Mouse (Mus musculus) midbrain, embryonic 12.5 days (tissue): Measurements from ENCODE around the gene Plekha5. TPM values are rescaled to one million over a fixed set of nuclear protein-coding genes. Genes with fewer than 3 reads are reported as not detected.

ENCODE experiments used
- ATAC-seq: fragments of 200-750 bp; cut with Nextera tagmentation; 2 replicates; pipeline ENCODE4 v1.8.0; 2017; ENCODE audit warnings: low read depth, moderate TSS enrichment, moderate library complexity; ENCODE audit not compliant: low FRiP score
- H3K27ac ChIP-seq: fragments of 300-500 bp; sonication (generic); replicated peaks from 2 replicates; pipeline ENCODE4 v1.5.1; 2016; ENCODE audit warnings: mild to moderate bottlenecking
- H3K27me3 ChIP-seq: fragments of 300-500 bp; sonication (generic); 2 replicates; pipeline ENCODE4 v1.6.1; 2016; ENCODE audit warnings: mild to moderate bottlenecking
- H3K36me3 ChIP-seq: fragments of 300-500 bp; sonication (generic); 2 replicates; pipeline ENCODE4 v1.6.1; 2016
- H3K4me1 ChIP-seq: fragments of 300-500 bp; sonication (generic); 2 replicates; pipeline ENCODE4 v1.6.1; 2016
- H3K4me2 ChIP-seq: fragments of 300-500 bp; sonication (generic); replicated peaks from 2 replicates; pipeline ENCODE4 v1.6.1; 2016; ENCODE audit warnings: mild to moderate bottlenecking, moderate library complexity
- H3K4me3 ChIP-seq: fragments of 300-500 bp; sonication (generic); 2 replicates; pipeline ENCODE4 v1.5.1; 2016; ENCODE audit warnings: mild to moderate bottlenecking
- H3K9ac ChIP-seq: fragments of 300-500 bp; sonication (generic); replicated peaks from 2 replicates; pipeline ENCODE4 v1.6.1; 2016; ENCODE audit warnings: mild to moderate bottlenecking, moderate library complexity
- H3K9me3 ChIP-seq: fragments of 300-500 bp; sonication (generic); 2 replicates; pipeline ENCODE4 v1.6.1; 2016; ENCODE audit warnings: mild to moderate bottlenecking
- WGBS: fragments of 180-500 bp; shearing (Covaris S2); methylation state at CpG from one replicate; pipeline ENCODE4 v1.1.7; 2016; 5-methylcytosine and 5-hydroxymethylcytosine counted together
- polyA plus RNA-seq: library from polyadenylated mRNA; unstranded; fragments of >200 nt; fragmentation: Nextera tagmentation; extraction: Ambion mirVana; gene quantifications from 2 replicates; pipeline ENCODE4 v1.2.1, GENCODE M21; 2016

Plekha5 gene
- polyA plus RNA-seq, 1 experiment from 2014 or later, result 55.0 TPM

DNA sequence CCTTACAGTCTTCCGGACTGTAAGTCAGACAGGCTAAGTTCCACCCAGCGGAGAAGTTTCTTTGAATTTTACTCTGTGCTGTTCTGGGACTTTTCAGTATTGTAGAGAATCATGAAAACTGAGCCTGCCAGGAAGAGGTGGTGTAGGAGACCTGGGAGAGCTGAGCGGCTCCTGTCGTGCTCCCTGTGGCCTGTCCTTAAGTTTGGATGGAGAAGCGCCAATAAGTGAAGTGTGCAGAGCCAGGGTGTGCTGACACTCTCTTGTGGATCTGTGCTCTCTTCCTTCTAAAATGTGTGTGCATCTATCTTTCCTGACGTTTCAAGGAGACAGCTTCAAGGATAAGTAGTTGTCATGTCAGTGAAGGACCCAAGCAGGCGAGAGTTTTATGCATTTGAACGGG lies 5.4 kb downstream of the Plekha5 start:
- WGBS, result 89% methylated on average over 8 of the region's 8 CpGs
- H3K9me3 ChIP-seq, result no peaks in the 10 kb centered on the region
- H3K36me3 ChIP-seq, result peaks cover 47% of the 10 kb centered on the region
- ATAC-seq, result no peak
- peaks cover 21% of the 10 kb centered on the region for H3K4me1 ChIP-seq
- no peak overlapping the region for H3K27ac ChIP-seq
- H3K9ac ChIP-seq, result no peak overlapping the region
- no peak overlapping the region for H3K4me3 ChIP-seq
- no peaks in the 10 kb centered on the region for H3K27me3 ChIP-seq
- H3K4me2 ChIP-seq, result no peak overlapping the region

DNA sequence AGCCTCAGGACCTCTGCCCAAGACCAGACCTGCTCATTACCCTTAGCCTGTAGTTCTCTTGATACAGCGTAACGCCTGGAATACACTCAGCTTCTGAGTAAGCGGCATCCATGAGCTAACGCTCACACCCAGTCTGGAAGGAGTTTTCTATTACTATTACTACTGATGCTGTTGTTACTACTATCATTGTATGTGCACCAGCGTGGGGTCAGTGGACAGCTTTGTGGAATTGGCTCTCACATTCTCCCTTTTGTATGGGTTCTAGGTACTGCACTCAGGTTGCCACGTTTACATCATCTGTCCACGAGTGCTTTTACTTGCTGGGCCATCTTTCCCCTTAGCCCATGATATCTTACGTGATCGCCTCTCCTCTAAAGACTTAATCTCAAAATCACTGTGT lies 8.5 kb downstream of the Plekha5 start:
- no peaks in the 10 kb centered on the region for H3K27me3 ChIP-seq
- 97% methylated on average over 9 of the region's 9 CpGs for WGBS
- no peak overlapping the region for H3K9ac ChIP-seq
- H3K9me3 ChIP-seq, result no peaks in the 10 kb centered on the region
- no peak overlapping the region for H3K4me3 ChIP-seq
- no peak for ATAC-seq
- H3K4me2 ChIP-seq, result no peak overlapping the region
- peaks cover 50% of the 10 kb centered on the region for H3K36me3 ChIP-seq
- no peaks in the 10 kb centered on the region for H3K4me1 ChIP-seq
- H3K27ac ChIP-seq, result no peak overlapping the region

DNA sequence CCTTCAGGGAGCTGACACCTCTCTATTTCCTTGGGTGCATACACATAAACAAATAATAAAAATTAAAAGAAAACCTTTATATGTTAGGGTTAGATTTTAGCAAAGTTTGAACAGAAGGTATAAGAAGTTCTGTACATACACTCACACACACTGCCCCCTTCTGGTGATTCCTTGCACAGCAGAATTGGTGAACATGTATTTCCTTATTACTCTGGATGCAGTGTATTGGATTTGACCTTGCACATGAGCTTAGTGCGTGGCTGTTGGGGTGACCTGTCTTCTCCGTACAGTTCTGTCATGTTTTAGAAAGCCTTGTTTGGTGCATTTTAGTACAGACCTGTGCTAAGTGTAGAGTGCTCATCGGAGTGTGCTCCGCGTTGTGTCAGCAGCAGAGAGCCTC lies 19.5 kb downstream of the Plekha5 start:
- H3K9me3 ChIP-seq, result no peaks in the 10 kb centered on the region
- H3K4me1 ChIP-seq, result peaks cover 24% of the 10 kb centered on the region
- H3K27ac ChIP-seq, result no peak overlapping the region
- no peak overlapping the region for H3K4me3 ChIP-seq
- H3K9ac ChIP-seq, result no peak overlapping the region
- H3K27me3 ChIP-seq, result no peaks in the 10 kb centered on the region
- ATAC-seq, result no peak
- 90% methylated on average over 5 of the region's 5 CpGs for WGBS
- H3K36me3 ChIP-seq, result peaks cover 3% of the 10 kb centered on the region; the same call in 1 of the 2 replicates
- no peak overlapping the region for H3K4me2 ChIP-seq

GRCm38 (mm10) chr6:140444147-140444546 lies 20.3 kb downstream of the Plekha5 start:
- WGBS, result 60% methylated on average over 7 of the region's 7 CpGs
- H3K4me2 ChIP-seq, result no peak overlapping the region
- peaks cover 3% of the 10 kb centered on the region; the same call in 1 of the 2 replicates for H3K36me3 ChIP-seq

GRCm38 (mm10) chr6:140444855-140445465 lies 21.1 kb downstream of the Plekha5 start:
- Histone ChIP-seq H3K4me2 (peak overlapping the region; percentile 31), H3K4me1 (peaks cover 24% of the 10 kb centered on the region), H3K9ac (peak overlapping the region; percentile 32; the same call in 1 of the 2 replicates), H3K27me3 (no peaks in the 10 kb centered on the region), H3K27ac (peak overlapping the region; percentile 76), H3K9me3 (no peaks in the 10 kb centered on the region), H3K36me3 (peaks cover 3% of the 10 kb centered on the region; the same call in 1 of the 2 replicates), H3K4me3 (no peak overlapping the region)
- 15% methylated on average over 10 of the region's 10 CpGs for WGBS
- ATAC-seq, result peak; percentile 64

More at GRCm38 (mm10) chr6:140444147-140444546, 20.3 kb downstream of the Plekha5 start:
- no peaks in the 10 kb centered on the region for H3K9me3 ChIP-seq
- H3K9ac ChIP-seq, result no peak overlapping the region
- H3K4me1 ChIP-seq, result peaks cover 24% of the 10 kb centered on the region
- H3K27ac ChIP-seq, result no peak overlapping the region
- no peaks in the 10 kb centered on the region for H3K27me3 ChIP-seq
- ATAC-seq, result no peak; the same call in 1 of the 2 replicates
- no peak overlapping the region for H3K4me3 ChIP-seq

DNA sequence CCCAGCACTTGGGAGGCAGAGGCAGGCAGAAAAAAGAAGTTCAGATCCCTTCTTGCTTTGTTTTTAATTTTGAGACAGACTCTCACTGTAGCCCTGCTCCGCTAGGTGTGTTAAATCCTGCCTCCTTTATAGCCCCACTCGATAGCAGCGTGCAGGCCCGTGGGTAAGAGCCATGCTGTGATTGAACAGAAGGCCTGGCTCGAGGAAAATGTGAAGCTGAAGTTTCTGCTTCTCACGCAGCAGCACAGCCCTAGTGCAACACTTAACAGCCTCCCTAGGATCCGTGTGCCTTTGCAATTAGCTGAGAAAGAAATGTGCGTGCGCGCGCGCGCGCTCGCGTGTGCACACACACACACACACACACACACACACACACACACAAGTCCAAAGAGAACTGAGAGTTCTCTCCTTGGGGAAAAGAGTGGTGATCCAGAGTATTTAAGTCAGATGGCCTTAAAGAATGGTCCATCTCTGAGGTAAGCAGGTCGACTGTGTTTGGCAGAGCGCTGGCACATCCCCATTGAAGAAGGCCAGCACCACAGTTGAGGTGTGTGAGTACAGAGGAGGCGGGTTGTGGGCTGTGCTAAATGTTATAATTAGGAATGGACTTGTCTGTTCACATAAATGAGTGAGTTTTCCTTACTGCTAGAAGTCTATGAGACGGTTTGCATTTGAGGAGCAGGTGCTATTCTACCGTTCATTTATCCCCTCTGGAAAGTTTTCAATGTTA lies 24.3 kb downstream of the Plekha5 start:
- no peaks in the 10 kb centered on the region for H3K9me3 ChIP-seq
- H3K4me3 ChIP-seq, result no peak overlapping the region
- no peak overlapping the region; the same call in 1 of the 2 replicates for H3K27ac ChIP-seq
- no peak overlapping the region for H3K9ac ChIP-seq
- 89% methylated on average over 21 of the region's 21 CpGs for WGBS
- H3K4me2 ChIP-seq, result no peak overlapping the region
- no peak for ATAC-seq
- no peaks in the 10 kb centered on the region for H3K27me3 ChIP-seq
- H3K4me1 ChIP-seq, result peaks cover 21% of the 10 kb centered on the region
- H3K36me3 ChIP-seq, result peaks cover 10% of the 10 kb centered on the region

GRCm38 (mm10) chr6:140450693-140451092 lies 26.8 kb downstream of the Plekha5 start:
- H3K36me3 ChIP-seq, result peaks cover 12% of the 10 kb centered on the region
- no peak for ATAC-seq
- H3K4me2 ChIP-seq, result no peak overlapping the region
- no peaks in the 10 kb centered on the region for H3K27me3 ChIP-seq
- H3K27ac ChIP-seq, result no peak overlapping the region
- peaks cover 4% of the 10 kb centered on the region; the same call in 1 of the 2 replicates for H3K4me1 ChIP-seq
- WGBS, result 93% methylated on average over 5 of the region's 5 CpGs
- no peak overlapping the region for H3K9ac ChIP-seq
- no peak overlapping the region for H3K4me3 ChIP-seq
- no peaks in the 10 kb centered on the region for H3K9me3 ChIP-seq

DNA sequence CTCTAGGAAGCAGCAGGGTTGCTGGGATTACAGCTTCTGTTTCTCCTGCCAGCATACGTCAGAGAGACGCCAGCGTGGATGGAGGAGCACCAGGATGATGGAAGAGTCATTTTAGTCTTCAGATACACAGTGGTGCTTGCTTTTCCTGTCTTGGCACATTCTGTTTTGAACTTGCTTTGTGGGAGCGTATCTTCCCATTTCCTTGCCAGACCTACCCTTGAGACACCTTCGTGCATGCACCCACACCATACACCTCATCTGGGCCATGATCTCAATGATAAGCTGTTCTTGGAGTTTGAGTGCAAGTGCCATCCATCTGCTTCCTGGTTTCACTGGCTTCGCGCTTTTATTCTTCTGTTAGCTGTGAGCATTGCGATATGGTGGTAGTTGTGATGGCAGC lies 28.9 kb downstream of the Plekha5 start:
- no peak overlapping the region for H3K9ac ChIP-seq
- H3K4me3 ChIP-seq, result no peak overlapping the region
- H3K4me1 ChIP-seq, result 0 out of 2 replicates have a peak, but pooled peaks cover 6% of the 10 kb centered on the region
- H3K4me2 ChIP-seq, result no peak overlapping the region
- WGBS, result 99% methylated on average over 8 of the region's 8 CpGs
- no peak overlapping the region for H3K27ac ChIP-seq
- peaks cover 12% of the 10 kb centered on the region for H3K36me3 ChIP-seq
- H3K9me3 ChIP-seq, result no peaks in the 10 kb centered on the region
- ATAC-seq, result no peak
- H3K27me3 ChIP-seq, result no peaks in the 10 kb centered on the region

DNA sequence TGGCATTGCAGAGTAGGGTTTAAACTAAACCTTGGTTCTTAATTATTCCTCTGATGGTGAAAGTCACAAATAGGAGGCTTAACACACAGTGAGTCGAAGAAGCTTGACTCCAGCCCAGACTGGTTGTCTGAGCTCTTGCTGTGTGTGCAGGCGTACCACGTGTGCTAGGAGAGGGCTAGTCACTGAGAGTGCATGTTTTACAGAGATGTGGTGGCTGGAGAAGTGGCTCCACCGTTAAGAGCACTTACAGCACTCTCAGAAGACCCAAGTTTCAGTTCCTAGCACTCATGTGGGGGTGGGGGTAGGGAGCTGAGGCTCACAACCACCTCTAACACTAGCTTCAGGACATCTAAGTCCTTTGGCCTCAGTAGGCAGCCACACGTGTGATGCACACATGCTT lies 29.6 kb downstream of the Plekha5 start:
- Histone ChIP-seq H3K4me2 (no peak overlapping the region), H3K27me3 (no peaks in the 10 kb centered on the region), H3K9me3 (no peaks in the 10 kb centered on the region), H3K27ac (no peak overlapping the region), H3K4me1 (0 out of 2 replicates have a peak, but pooled peaks cover 4% of the 10 kb centered on the region), H3K4me3 (no peak overlapping the region), H3K9ac (no peak overlapping the region), H3K36me3 (peaks cover 9% of the 10 kb centered on the region)
- WGBS, result 89% methylated on average over 5 of the region's 5 CpGs
- ATAC-seq, result 0 out of 2 replicates have a peak, but pooled peaks have one; percentile 9

- H3K4me1 ChIP-seq, result 0 out of 2 replicates have a peak, but pooled peaks cover 4% of the 10 kb centered on the region
- H3K9me3 ChIP-seq, result no peaks in the 10 kb centered on the region
- no peak overlapping the region for H3K27ac ChIP-seq
- H3K4me3 ChIP-seq, result no peak overlapping the region
- no peak overlapping the region for H3K9ac ChIP-seq
- H3K36me3 ChIP-seq, result peaks cover 9% of the 10 kb centered on the region
- no peaks in the 10 kb centered on the region for H3K27me3 ChIP-seq
- 87% methylated on average over 3 of the region's 3 CpGs for WGBS
- ATAC-seq, result no peak
- no peak overlapping the region for H3K4me2 ChIP-seq
Measured at GRCm38 (mm10) chr6:140454388-140454787, 30.5 kb downstream of the Plekha5 start.

GRCm38 (mm10) chr6:140455851-140456250 lies 32.0 kb downstream of the Plekha5 start:
- H3K27ac ChIP-seq, result no peak overlapping the region
- no peak overlapping the region for H3K4me3 ChIP-seq
- no peaks in the 10 kb centered on the region for H3K9me3 ChIP-seq
- H3K27me3 ChIP-seq, result no peaks in the 10 kb centered on the region
- no peak for ATAC-seq
- H3K4me1 ChIP-seq, result 0 out of 2 replicates have a peak, but pooled peaks cover 4% of the 10 kb centered on the region
- no peak overlapping the region for H3K4me2 ChIP-seq
- WGBS, result 80% methylated on average over 3 of the region's 3 CpGs
- H3K9ac ChIP-seq, result no peak overlapping the region
- peaks cover 9% of the 10 kb centered on the region for H3K36me3 ChIP-seq
